Mouse (Mus musculus): ENCODE results near the gene Chst11.

- no peak for TF ChIP-seq CTCF (IDR thresholded peaks at IDR 0.05; ENCODE audit: borderline replicate concordance, insufficient read depth, low read depth, low read length)
- no peak for TF ChIP-seq POLR2A (IDR thresholded peaks at IDR 0.05; ENCODE audit: borderline replicate concordance, insufficient read depth, low read length)
These were observed 6.6 kb downstream of the Chst11 start for GRCm38 (mm10) chr10:82991756-82992519.
